Mouse (Mus musculus) liver, embryonic 11.5 days (tissue): ENCODE results near the gene Fgfr2. TPM values are rescaled to one million over a fixed set of nuclear protein-coding genes. Genes with fewer than 3 reads are reported as not detected.
A peak's percentile ranks its signal among the peaks of the same experiment; 100 is the strongest.

Experiments
- ATAC-seq: fragments of 200-750 bp; cut with Nextera tagmentation; replicated peaks from 2 replicates; pipeline ENCODE4 v1.8.0; 2017; ENCODE audit warnings: moderate number of reproducible peaks, mild to moderate bottlenecking, moderate TSS enrichment, moderate library complexity; ENCODE audit not compliant: low FRiP score
- DNase-seq: peaks from one replicate; pipeline ENCODE4 v3.0.0-alpha.2; 2017; ENCODE audit warnings: low spot score
- H3K27ac ChIP-seq: fragments of 300-500 bp; sonication (generic); 2 replicates; pipeline ENCODE4 v1.5.1; 2014; ENCODE audit warnings: mild to moderate bottlenecking, low read depth, low read length, control low read depth
- H3K27me3 ChIP-seq: fragments of 300-500 bp; sonication (generic); replicated peaks from 2 replicates; pipeline ENCODE4 v1.6.1; 2014; ENCODE audit warnings: low read length, mixed read lengths; ENCODE audit not compliant: control insufficient read depth, insufficient read depth
- H3K36me3 ChIP-seq: fragments of 300-500 bp; sonication (generic); 2 replicates; pipeline ENCODE4 v1.6.1; 2014; ENCODE audit warnings: mild to moderate bottlenecking, low read length, moderate library complexity, mixed read lengths; ENCODE audit not compliant: control insufficient read depth, insufficient read depth
- H3K4me1 ChIP-seq: fragments of 300-500 bp; sonication (generic); replicated peaks from 2 replicates; pipeline ENCODE4 v1.6.1; 2014; ENCODE audit warnings: low read length, mixed read lengths; ENCODE audit not compliant: control insufficient read depth, insufficient read depth
- H3K4me2 ChIP-seq: fragments of 300-500 bp; sonication (generic); 2 replicates; pipeline ENCODE4 v1.6.1; 2014; ENCODE audit warnings: mild to moderate bottlenecking, control low read depth, moderate library complexity
- H3K4me3 ChIP-seq: fragments of 300-500 bp; sonication (generic); 2 replicates; pipeline ENCODE4 v1.5.1; 2014; ENCODE audit warnings: low read depth, low read length, control low read depth
- H3K9ac ChIP-seq: fragments of 300-500 bp; sonication (generic); 2 replicates; pipeline ENCODE4 v1.6.1; 2014; ENCODE audit warnings: low read depth, low read length, control low read depth
- H3K9me3 ChIP-seq: fragments of 300-500 bp; sonication (generic); 2 replicates; pipeline ENCODE4 v1.6.1; 2016; ENCODE audit warnings: low read length, inconsistent platforms, mixed read lengths; ENCODE audit not compliant: control insufficient read depth
- WGBS: fragments of 180-500 bp; shearing (Covaris S2); extraction: QIAGEN DNeasy Blood & Tissue Kit; methylation state at CpG from one replicate; pipeline ENCODE4 v1.1.7; 2014; 5-methylcytosine and 5-hydroxymethylcytosine counted together
- polyA plus RNA-seq: library from polyadenylated mRNA; unstranded; fragments of >200 nt; fragmentation: Nextera tagmentation; extraction: Ambion mirVana; gene quantifications from 2 replicates; pipeline ENCODE4 v1.2.1, GENCODE M21; 2014

The Fgfr2 gene
- polyA plus RNA-seq, 1 experiment from 2014 or later, result 32.6 TPM

GRCm38 (mm10) chr7:132303988-132304387, 819.2 kb downstream of the Fgfr2 start:
- no peaks in the 10 kb centered on the region for H3K9me3 ChIP-seq
- no peak overlapping the region for H3K4me2 ChIP-seq
- H3K9ac ChIP-seq, result no peak overlapping the region
- no peak overlapping the region for H3K4me3 ChIP-seq
- ATAC-seq (no peak), DNase-seq (no peak)
- no peak overlapping the region for H3K27ac ChIP-seq
- WGBS, result 41% methylated on average over 7 of the region's 7 CpGs
- H3K4me1 ChIP-seq, result peaks cover 29% of the 10 kb centered on the region
- H3K27me3 ChIP-seq, result no peaks in the 10 kb centered on the region
- no peaks in the 10 kb centered on the region for H3K36me3 ChIP-seq

DNA sequence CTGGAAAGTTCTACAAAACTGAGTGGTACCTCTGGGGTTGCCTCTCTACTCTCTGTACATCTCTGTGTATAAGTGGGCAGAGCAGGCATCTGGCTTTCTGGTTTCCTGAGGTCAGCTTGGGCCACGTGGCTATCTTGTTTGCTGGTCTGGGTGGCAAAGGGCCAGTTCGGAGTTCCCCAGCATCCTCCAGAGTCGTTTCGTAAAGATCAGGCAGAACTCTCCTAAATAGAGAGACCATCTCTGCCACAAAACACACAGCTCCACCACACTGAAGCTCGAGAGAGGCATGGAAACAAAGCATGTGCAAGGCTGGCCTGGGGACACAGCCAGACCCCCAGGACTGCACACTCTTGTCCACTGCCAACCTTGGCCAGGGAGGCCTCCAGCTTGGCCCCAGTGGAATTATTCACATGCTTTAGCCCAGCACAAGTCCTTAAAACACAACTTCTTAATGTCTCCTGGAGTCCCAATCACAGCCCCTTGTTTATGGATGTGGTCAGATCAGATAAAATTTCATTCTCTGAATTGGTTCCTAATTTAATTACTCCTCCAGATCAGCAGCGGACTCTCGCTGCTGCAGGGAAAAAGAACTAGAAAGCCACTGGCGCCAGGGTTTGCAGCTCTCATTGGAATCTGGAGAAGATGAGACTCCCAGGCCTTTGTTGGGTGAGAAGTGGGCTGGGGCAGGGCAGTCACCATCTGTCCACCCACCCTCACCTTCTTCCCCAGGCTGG, 820.5 kb downstream of the Fgfr2 start:
- H3K27ac ChIP-seq, result no peak overlapping the region
- H3K4me3 ChIP-seq, result no peak overlapping the region
- ATAC-seq (no peak), DNase-seq (no peak)
- WGBS, result 70% methylated on average over 8 of the region's 8 CpGs
- H3K9ac ChIP-seq, result no peak overlapping the region
- H3K4me1 ChIP-seq, result peaks cover 20% of the 10 kb centered on the region
- no peaks in the 10 kb centered on the region for H3K27me3 ChIP-seq
- no peaks in the 10 kb centered on the region for H3K36me3 ChIP-seq
- no peaks in the 10 kb centered on the region for H3K9me3 ChIP-seq
- no peak overlapping the region for H3K4me2 ChIP-seq

- Histone ChIP-seq H3K27ac (no peak overlapping the region), H3K36me3 (no peaks in the 10 kb centered on the region), H3K9ac (no peak overlapping the region), H3K4me3 (no peak overlapping the region), H3K4me2 (no peak overlapping the region), H3K9me3 (no peaks in the 10 kb centered on the region), H3K4me1 (peaks cover 11% of the 10 kb centered on the region), H3K27me3 (no peaks in the 10 kb centered on the region)
- no peak for ATAC-seq
- DNase-seq, result no peak
- 65% methylated on average over 5 of the region's 5 CpGs for WGBS
These were observed 823.4 kb downstream of the Fgfr2 start for GRCm38 (mm10) chr7:132299661-132300210.

- DNase-seq, result no peak
- Histone ChIP-seq H3K4me3 (no peak overlapping the region), H3K27me3 (no peaks in the 10 kb centered on the region), H3K9me3 (no peaks in the 10 kb centered on the region), H3K27ac (no peak overlapping the region), H3K4me1 (peaks cover 10% of the 10 kb centered on the region; the same call in 1 of the 2 replicates), H3K9ac (no peak overlapping the region), H3K36me3 (no peaks in the 10 kb centered on the region), H3K4me2 (no peak overlapping the region)
- 84% methylated on average over 7 of the region's 7 CpGs for WGBS
- ATAC-seq, result no peak
These were observed 824.6 kb downstream of the Fgfr2 start for GRCm38 (mm10) chr7:132298412-132298990.

GRCm38 (mm10) chr7:132296661-132297443, 826.3 kb downstream of the Fgfr2 start:
- ATAC-seq (no peak), DNase-seq (no peak)
- H3K27me3 ChIP-seq, result no peaks in the 10 kb centered on the region
- no peak overlapping the region for H3K27ac ChIP-seq
- peaks cover 5% of the 10 kb centered on the region; the same call in 1 of the 2 replicates for H3K4me1 ChIP-seq
- no peaks in the 10 kb centered on the region for H3K36me3 ChIP-seq
- H3K9me3 ChIP-seq, result no peaks in the 10 kb centered on the region
- no peak overlapping the region for H3K4me3 ChIP-seq
- H3K9ac ChIP-seq, result no peak overlapping the region
- 69% methylated on average over 4 of the region's 4 CpGs for WGBS
- no peak overlapping the region for H3K4me2 ChIP-seq

DNA sequence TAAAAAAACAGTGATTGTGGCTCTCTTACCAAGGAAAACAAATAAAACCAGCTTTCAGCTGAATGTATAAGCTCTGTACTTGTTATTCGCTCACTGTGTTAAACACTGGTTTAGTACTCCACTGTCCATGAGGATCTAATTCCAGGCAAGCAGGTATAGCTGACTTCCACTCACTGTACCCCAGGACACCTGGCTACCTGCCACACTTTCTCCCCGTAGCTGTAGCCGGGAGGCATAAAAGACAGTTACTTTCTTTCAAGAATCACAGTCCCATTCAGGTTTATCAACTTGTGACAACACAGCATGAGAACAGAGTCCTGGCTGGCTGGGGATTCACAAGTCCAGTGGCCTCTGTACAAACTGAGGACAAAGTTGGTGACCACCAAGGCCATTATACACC, 827.0 kb downstream of the Fgfr2 start:
- H3K27ac ChIP-seq, result no peak overlapping the region
- ATAC-seq, result no peak
- no peak for DNase-seq
- H3K4me1 ChIP-seq, result peaks cover 5% of the 10 kb centered on the region; the same call in 1 of the 2 replicates
- H3K4me2 ChIP-seq, result no peak overlapping the region
- 86% methylated on average over 3 of the region's 3 CpGs for WGBS
- no peaks in the 10 kb centered on the region for H3K27me3 ChIP-seq
- no peaks in the 10 kb centered on the region for H3K9me3 ChIP-seq
- no peak overlapping the region for H3K9ac ChIP-seq
- no peaks in the 10 kb centered on the region for H3K36me3 ChIP-seq
- no peak overlapping the region for H3K4me3 ChIP-seq

- Histone ChIP-seq H3K4me3 (no peak overlapping the region), H3K9ac (no peak overlapping the region), H3K27me3 (no peaks in the 10 kb centered on the region), H3K4me1 (peaks cover 25% of the 10 kb centered on the region), H3K9me3 (no peaks in the 10 kb centered on the region), H3K27ac (peak overlapping the region; percentile 57; the same call in 1 of the 2 replicates), H3K4me2 (peak overlapping the region; percentile 21; the same call in 1 of the 2 replicates), H3K36me3 (no peaks in the 10 kb centered on the region)
- no peak for DNase-seq
- ATAC-seq, result peak; percentile 13; the same call in 1 of the 2 replicates
- WGBS, result 78% methylated on average over 3 of the region's 3 CpGs
These were observed 835.8 kb downstream of the Fgfr2 start for GRCm38 (mm10) chr7:132287340-132287664.

- H3K4me3 ChIP-seq, result no peak overlapping the region
- WGBS, result 33% methylated on average over 14 of the region's 14 CpGs
- H3K27ac ChIP-seq, result peak overlapping the region; percentile 57; the same call in 1 of the 2 replicates
- DNase-seq (no peak), ATAC-seq (peak; percentile 68)
- peak overlapping the region; percentile 21; the same call in 1 of the 2 replicates for H3K4me2 ChIP-seq
- no peak overlapping the region for H3K9ac ChIP-seq
- H3K36me3 ChIP-seq, result no peaks in the 10 kb centered on the region
- no peaks in the 10 kb centered on the region for H3K27me3 ChIP-seq
- peaks cover 25% of the 10 kb centered on the region for H3K4me1 ChIP-seq
- no peaks in the 10 kb centered on the region for H3K9me3 ChIP-seq
These were observed 836.4 kb downstream of the Fgfr2 start for GRCm38 (mm10) chr7:132286630-132287339.
